Mouse (Mus musculus) effector memory CD4-positive, alpha-beta T cell, adult 7 months (primary cell): ENCODE results near the gene Tssk2. TPM values are rescaled to one million over a fixed set of nuclear protein-coding genes. Genes with fewer than 3 reads are reported as not detected.

Experiments used
- polyA plus RNA-seq: library from polyadenylated mRNA; unstranded; fragments of 100-300 nt; shearing (Covaris generic); gene quantifications from one replicate; pipeline ENCODE4 v1.2.1, GENCODE M21; 2017

The Tssk2 gene
- polyA plus RNA-seq = not detected

DNA sequence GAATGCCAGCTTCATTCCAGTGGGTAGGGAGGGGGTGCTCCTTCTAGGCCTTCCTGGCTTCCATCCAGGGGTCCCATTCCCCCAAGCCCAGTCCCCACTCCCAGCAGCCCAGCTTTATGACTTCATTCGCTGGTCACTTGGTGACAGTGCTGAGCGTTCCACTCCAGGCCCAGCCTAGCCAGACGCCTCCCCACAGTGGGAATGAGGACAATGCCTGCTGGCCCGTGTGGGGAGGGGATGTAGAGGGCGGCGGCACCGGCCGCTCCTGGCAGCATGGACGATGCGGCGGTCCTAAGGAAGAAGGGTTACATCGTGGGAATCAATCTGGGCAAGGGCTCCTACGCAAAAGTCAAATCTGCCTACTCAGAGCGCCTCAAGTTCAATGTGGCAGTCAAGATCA is at the start of gene Tssk2, which contains the start of gene Dgcr2:
Gene Tssk2 (plus strand): TSS at position 176 of the 400 bp plus-strand sequence.
Gene Dgcr2 (minus strand): TSS at position 101 of the 400 bp plus-strand sequence.

DNA sequence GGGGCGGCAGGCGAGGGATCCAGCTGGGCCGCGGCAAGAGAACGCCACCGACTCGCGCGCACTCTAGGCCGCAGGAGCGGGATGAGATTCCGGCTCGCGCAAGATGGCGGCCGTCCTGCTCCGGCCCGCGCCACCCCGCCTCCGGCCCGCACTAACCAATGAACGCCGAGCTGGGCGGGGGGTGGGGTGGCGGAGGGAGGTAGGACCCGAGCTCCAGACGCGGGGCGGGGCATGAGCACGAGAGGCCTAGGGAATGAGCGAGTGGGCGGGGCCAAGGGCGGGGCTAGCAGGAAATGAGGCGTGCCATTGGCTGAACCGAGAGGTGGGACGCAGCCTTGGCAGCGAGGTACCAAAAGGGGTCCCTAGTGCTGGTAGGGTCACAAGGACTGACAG is 6.9 kb upstream of the Tssk2 start, which contains the start of gene Gm20518:
Gene Gm20518 (minus strand): TSS at position 105 of the 393 bp plus-strand sequence.

DNA sequence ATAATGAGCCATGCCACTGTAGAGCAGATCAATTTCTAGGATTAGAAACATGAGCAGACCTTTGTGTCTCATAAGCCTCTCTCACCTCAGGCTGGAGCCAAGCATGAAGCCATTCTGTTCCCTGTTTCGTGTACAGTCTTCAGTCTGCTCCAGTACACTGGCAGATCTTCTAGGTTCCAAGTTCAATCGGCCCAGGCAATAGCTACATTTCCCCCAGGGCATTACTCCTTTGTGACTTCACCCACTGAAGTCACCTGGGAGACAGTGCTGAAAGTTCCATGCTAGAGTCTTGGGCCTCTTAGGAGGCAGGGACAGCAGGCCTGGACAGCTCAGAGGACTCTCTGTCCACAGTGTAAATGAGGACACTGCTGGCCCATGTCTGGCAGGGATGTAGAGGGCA is 4.5 kb upstream of the Tssk2 start, which contains the start of gene Tssk1:
Gene Tssk1 (plus strand): TSS at position 301 of the 400 bp plus-strand sequence.

DNA sequence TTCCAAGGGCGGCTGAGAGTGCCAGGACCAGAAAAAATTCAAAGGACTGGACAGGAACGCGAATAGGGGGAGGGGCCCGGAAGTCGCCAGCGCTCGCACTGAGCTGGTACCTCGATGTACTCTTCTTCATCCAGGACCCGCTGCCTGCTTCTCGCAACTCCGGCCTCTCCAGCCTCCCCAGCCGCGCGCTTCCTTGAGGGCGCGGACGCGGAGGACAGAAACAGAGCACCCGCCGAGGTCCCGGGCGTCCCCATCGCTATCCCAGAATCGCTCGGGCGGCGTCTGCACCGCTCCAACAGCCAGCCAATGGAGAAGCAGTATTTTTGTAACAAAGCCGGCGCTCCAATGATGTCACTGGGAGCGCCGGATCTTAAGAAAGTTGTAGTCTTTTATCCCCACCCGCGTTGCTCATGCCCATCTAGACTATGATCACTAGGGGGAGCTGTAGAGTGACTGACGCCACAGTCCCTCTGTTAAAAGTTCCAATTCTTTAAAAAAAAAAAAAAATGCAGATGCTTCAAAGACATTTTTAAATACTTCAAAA is 12.7 kb downstream of the Tssk2 start, which contains the start of gene Ess2:
Gene Ess2 (minus strand): TSS at position 297 of the 544 bp plus-strand sequence.

DNA sequence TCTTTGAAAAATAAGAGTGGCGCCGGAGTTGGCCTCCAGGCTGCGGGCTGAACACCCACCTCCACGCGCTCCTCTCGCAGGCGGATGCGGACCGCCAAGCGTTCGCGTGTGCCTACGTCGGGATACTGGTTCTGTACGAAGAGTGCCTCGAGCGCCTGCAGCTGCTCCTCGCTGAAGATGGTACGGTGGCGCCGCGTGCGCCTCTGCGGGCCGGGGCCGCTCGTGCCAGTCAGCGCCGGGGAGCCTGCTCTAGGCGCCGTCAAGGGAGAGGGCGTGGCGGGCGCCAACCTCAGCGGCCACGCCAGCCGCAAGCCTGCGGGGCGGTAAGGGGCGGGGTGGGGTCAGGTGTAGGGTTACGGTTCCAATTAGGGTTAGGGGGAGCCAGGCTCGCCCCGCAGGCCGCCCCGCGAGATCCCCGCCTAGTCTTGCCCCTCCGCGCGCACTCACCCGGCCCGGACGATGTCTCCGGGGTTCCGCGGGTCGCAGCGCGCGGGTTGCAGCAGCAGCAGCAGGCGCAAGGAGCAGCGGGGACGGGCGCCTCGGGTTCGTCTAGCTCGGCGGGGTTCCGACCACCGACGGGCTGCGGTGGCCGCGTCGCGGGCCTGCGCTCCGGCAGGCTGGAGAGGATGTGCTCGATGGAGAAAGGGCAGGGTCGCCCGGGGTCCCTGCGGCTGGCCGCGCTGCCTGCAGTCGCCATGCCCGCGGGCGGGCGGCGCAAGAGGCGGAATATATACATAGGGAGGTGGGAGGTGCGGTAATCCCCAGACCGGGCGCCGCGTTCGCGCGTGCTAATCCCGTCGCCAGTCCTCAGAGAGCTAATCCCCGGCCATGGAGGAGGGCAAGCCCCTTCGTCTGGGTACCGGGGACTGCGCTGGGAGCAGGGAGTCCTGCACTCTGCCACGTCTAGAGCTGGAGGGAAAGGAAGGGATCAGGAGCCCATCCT is 16.1 kb downstream of the Tssk2 start, which contains the start of gene Gsc2:
Gene Gsc2 (minus strand): TSS at position 753 of the 943 bp plus-strand sequence.

DNA sequence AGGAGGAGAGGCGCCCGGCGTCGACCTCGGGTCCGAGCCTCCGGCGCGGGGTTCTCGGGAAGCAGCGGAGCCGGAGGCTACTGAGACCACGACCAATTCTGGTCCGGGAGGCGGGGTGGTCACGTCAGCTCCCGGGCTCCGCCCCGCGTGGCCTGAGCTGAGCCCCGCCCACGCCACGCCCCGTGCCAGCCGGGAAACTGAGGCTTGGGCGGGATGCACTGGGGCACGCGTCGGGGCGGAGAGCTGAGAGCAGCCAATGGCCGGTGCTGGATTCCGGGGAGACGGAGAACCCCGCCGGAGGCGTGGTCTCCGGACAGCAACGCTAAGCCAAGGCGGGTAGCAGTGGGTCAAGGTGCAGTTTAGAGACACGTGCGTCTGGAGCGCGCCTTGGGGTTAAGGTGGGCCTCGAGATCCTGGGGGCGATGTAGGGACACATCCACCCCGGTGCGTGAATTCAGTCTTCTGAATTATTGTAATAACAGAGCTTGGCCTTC is 29.7 kb downstream of the Tssk2 start, which contains the start of gene Slc25a1:
Gene Slc25a1 (minus strand): TSS at position 133 of the 494 bp plus-strand sequence.

Other genes starting within 250 kb of the Tssk2 start
- gene Med15, start 165.7 kb upstream of the Tssk2 start, polyA plus RNA-seq = 134 TPM
- 9.9 TPM for gene Klhl22, start 139.0 kb upstream of the Tssk2 start, polyA plus RNA-seq
- gene Scarf2, start 101.4 kb upstream of the Tssk2 start, polyA plus RNA-seq = not detected
- gene B830017H08Rik, start 65.5 kb upstream of the Tssk2 start, polyA plus RNA-seq = not detected
- gene Car15, start 60.3 kb upstream of the Tssk2 start, polyA plus RNA-seq = 1.9 TPM
- gene Gm20518, start 7.0 kb upstream of the Tssk2 start, polyA plus RNA-seq = 0.60 TPM
- gene Tssk1, start 4.4 kb upstream of the Tssk2 start, polyA plus RNA-seq = not detected
- gene Dgcr2, start 75 bp upstream of the Tssk2 start, polyA plus RNA-seq = 56.2 TPM
- gene Ess2, start 12.7 kb downstream of the Tssk2 start, polyA plus RNA-seq = 61.9 TPM
- gene Gsc2, start 16.4 kb downstream of the Tssk2 start, polyA plus RNA-seq = not detected
- gene Slc25a1, start 29.6 kb downstream of the Tssk2 start, polyA plus RNA-seq = 39.5 TPM
- not detected for gene Vpreb2, start 81.8 kb downstream of the Tssk2 start, polyA plus RNA-seq
- gene Dgcr6, start 154.2 kb downstream of the Tssk2 start, polyA plus RNA-seq = 5.4 TPM
- 0.38 TPM for gene Prodh, start 191.6 kb downstream of the Tssk2 start, polyA plus RNA-seq
- not detected for gene Rtn4r, start 229.0 kb downstream of the Tssk2 start, polyA plus RNA-seq